Comparison of ENCODE assay signal across 18 mouse cellular contexts in the genomic region with DNA sequence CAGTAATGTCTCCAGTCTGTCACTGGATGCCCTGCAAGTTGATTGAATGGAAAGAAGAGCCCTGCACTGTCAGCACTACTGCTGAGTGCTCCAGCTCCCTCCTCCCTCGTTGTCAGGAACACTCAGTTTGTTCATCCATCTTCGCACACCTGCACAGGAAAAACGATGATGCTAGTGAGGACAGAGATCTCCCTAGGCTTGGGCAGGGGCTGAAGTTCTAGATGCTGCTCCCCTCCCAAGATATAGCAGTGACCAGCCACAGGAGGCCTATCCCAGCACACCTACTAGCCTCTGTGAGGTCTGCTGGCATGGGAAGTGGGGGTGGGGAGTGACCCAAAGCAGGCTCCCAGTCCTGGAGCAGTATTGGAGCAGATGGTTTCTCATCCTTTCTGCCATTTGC.
"Had no signal": no experiment of that assay in that cellular context is flagged by ENCODE, and none has a peak within 500 bp of the region (broad histone marks: within the 10 kb centered on the region; RNA-seq: fewer than 3 reads in every experiment).

No protein-coding gene starts in this region.

- H3K9me3 ChIP-seq: midbrain, embryonic 12.5 days; neural tube, embryonic 13.5 days; neural tube, embryonic 15.5 days had no signal

- DNase-seq: lung, adult 18-20 months; lung, embryonic 14.5 days; lung, postnatal 10 days; lung, postnatal 4 days; midbrain, embryonic 14.5 days; retina, postnatal 1 day; right cerebral cortex, adult 18-20 months; right cerebral cortex, postnatal 25 days; right cerebral cortex, postnatal 4 days; spleen, adult 18-20 months; thymus, adult 2 months; thymus, postnatal 25 days; thymus, postnatal 4 days had no signal

- H3K36me3 ChIP-seq: midbrain, embryonic 12.5 days; neural tube, embryonic 13.5 days; neural tube, embryonic 15.5 days had no signal

- H3K27ac ChIP-seq: liver, embryonic 14.5 days; midbrain, embryonic 12.5 days; neural tube, embryonic 13.5 days; neural tube, embryonic 15.5 days had no signal

- H3K27me3 ChIP-seq: midbrain, embryonic 12.5 days; neural tube, embryonic 13.5 days; neural tube, embryonic 15.5 days had no signal

- H3K4me1 ChIP-seq: midbrain, embryonic 12.5 days; neural tube, embryonic 13.5 days had no signal

- H3K4me3 ChIP-seq: midbrain, embryonic 12.5 days; myocyte; neural tube, embryonic 13.5 days; neural tube, embryonic 15.5 days had no signal
